Mouse (Mus musculus): Measurements from ENCODE around the gene Rdh16f2.
"Not testable (repeated sequence)": the region's sequence is repeated elsewhere in the genome, so short reads cannot be mapped to it uniquely, and the experiment has no call there.

Gene Rdh16f2

GRCm38 (mm10) chr10:127891481-127891880 is 25.2 kb downstream of the Rdh16f2 start:
- DNase-seq (ENCODE audit: low spot score in 2 of 2) = no peak

DNA sequence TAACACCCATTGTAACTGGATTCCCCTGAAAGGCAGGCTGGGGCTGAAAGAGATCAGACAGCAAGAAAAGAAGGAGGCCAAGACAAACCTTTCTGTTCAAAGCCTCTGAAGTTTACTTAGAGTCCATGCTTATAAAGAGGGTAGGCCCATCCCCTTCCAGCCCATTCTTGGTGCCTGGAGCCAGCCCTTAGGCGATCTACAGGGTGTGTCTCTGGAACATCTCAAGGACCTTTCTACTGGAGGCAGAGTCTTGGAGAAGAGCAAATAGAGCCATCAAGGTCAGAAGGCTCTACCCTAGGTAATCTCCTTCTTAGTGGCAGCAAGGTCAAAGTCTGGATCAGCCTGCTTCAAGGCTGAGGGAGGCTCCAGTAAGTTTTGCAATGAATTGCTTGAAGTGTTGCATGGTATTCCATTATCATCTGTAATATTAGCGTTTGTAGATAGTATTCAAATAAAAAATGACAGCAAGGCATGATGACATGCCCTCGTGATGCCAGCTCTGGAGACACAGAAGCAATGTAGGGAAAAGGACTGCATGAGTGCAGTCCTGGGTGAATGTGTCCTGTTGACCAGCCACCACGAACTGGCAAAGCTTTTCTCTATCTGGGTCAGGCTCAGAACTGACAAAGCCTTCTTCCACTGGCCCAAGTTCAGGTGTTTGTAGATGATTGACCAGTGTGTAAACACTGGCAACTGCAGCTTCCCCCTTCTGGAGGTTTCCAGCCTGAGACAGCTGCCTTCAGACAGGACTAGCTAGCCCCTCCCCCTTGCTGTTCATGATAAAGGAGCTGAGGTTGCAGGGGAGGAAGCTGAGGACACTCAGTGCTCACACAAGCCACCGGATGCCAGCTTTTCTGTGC is 27.1 kb downstream of the Rdh16f2 start:
- not testable (repeated sequence) for DNase-seq (ENCODE audit: low spot score in 2 of 2)

DNA sequence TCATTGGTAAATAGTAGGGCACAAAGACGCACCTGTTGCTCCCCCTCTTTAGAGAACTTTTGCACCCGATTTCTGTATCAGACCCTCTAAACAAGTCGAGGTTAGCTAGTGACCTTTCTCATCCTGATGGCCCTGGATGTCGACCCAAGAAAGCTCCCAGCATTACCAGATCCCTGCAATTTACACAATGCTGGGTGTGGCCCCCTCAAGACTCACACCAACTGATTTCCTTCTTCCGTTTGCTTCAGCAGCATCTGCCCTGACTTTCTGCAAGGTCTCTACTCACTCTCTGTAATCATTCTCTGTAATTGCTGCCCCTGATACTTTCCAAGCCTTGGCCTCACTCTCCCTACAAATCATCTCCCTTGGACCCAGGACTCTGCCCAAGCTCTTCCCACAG is 30.4 kb downstream of the Rdh16f2 start:
- no peak for DNase-seq (ENCODE audit: low spot score in 2 of 2)

GRCm38 (mm10) chr10:127897506-127897905 is 31.2 kb downstream of the Rdh16f2 start:
- DNase-seq (ENCODE audit: low spot score in 2 of 2) = no peak

DNA sequence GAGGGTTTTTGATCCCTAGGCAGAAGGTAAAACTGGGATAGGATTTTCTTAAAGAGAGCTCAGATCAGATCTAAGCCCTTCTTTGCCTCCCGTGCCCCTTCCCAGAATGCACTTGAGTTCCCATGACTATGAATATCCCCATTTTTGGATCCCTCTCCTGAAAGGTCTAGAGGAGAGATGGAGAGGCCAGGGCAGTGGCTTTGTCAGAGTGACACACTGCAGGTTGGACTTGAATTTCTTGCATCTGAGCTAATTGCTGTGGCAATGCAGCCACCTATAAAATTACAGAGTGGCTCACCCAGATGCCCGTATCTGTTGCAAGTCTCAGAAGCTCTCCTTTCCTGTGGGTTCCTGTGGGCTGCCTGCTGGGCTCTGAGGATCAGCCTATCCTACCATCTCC is 31.9 kb downstream of the Rdh16f2 start, which contains the start of gene Sdr9c7:
Gene Sdr9c7, plus strand, starts transcription at position 301 of the 400 bp plus-strand sequence.
- DNase-seq (ENCODE audit: low spot score in 2 of 2) = no peak

GRCm38 (mm10) chr10:127899783-127900182 is 33.5 kb downstream of the Rdh16f2 start:
- DNase-seq (ENCODE audit: low spot score in 2 of 2) = no peak

DNA sequence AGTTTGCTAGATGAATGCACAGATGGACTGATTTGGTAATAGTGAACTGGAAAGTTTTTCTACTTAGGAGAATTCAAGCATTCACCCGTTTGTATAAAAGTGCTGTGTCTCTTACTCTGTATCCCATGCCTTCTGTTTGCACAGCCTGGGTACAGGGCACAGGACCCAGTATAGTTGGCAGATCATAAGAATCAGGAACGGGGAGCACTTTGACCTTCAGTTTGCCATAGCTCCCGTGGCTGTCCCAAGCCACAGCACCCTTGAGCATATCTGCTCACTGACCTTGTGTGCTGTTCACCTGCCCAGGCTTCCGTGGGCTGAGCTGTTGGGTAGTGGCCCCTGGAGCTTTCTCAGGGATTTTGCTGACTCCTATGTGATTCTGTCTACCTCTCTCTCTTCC is 35.5 kb downstream of the Rdh16f2 start:
- no peak for DNase-seq (ENCODE audit: low spot score in 2 of 2)

- no peak for DNase-seq (ENCODE audit: low spot score in 2 of 2)
Observed at GRCm38 (mm10) chr10:127903116-127903515, 36.8 kb downstream of the Rdh16f2 start.

DNA sequence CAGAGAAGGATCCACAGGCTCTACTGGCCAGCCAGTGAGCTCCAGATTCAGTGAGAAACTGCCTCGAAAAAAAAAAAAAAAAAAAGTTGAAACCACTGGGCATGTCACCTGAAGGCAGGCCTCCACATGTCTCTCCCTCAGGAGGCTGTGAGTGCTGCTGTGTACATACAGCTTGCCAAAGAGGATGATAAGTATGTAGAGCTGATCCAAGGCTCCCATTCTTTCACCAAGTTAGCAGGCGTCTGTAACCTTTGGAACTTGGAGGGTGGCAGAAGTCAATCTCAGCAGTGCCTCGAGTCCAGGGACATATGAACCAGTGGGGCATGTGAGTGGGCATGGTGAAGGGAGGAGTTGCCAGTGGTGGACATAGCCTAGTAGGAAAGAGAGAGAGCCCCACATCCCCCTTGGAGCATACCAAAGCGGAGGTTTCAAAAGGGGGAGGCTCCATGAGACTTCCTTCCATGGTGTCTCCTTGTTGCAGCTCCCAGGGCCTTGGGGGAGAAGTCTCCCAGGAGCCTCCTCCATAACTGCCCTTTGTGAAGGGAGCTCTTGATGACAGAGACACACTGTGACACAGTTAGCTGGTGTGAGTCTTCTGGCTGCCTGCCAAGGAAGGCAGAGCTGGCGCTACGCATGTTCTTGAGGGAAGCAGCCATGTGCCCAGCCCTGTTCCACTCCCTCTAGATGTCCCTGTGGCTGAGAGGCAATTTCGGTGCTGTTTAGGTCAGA is 38.6 kb downstream of the Rdh16f2 start:
- no peak for DNase-seq (ENCODE audit: low spot score in 2 of 2)

GRCm38 (mm10) chr10:127906138-127906537 is 39.9 kb downstream of the Rdh16f2 start:
- no peak for DNase-seq (ENCODE audit: low spot score in 2 of 2)

GRCm38 (mm10) chr10:127907386-127907951 is 41.2 kb downstream of the Rdh16f2 start:
- no peak for DNase-seq (ENCODE audit: low spot score in 2 of 2)

GRCm38 (mm10) chr10:127915578-127915977 is 49.3 kb downstream of the Rdh16f2 start:
- no peak for DNase-seq (ENCODE audit: low spot score in 2 of 2)

GRCm38 (mm10) chr10:127917183-127917582 is 50.9 kb downstream of the Rdh16f2 start:
- DNase-seq (ENCODE audit: low spot score in 2 of 2) = not testable (repeated sequence)

- DNase-seq (ENCODE audit: low spot score in 2 of 2) = no peak
Observed at GRCm38 (mm10) chr10:127917651-127918050, 51.4 kb downstream of the Rdh16f2 start.

- no peak for DNase-seq (ENCODE audit: low spot score in 2 of 2)
Observed at GRCm38 (mm10) chr10:127922241-127922640, 56.0 kb downstream of the Rdh16f2 start.

DNA sequence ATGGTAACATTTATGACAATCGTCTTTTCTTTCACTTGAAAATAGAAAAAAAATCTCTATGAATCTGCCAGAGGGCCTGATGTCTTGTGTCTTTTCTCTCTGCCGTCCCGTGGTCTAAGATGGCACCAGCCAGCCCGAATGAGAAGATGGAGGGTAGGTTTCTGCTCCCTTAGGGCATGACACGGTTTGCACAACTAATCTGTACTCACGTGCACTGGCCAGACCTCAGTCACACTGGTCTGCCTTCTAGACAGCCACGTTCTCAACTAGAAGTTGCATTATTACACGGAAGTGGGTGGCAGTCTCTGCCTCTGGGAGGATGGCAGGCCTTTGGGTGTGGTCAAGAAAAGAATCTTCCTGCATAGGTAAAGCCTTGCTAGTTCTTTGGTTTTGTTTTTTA is 56.8 kb downstream of the Rdh16f2 start:
- no peak for DNase-seq (ENCODE audit: low spot score in 2 of 2)

DNA sequence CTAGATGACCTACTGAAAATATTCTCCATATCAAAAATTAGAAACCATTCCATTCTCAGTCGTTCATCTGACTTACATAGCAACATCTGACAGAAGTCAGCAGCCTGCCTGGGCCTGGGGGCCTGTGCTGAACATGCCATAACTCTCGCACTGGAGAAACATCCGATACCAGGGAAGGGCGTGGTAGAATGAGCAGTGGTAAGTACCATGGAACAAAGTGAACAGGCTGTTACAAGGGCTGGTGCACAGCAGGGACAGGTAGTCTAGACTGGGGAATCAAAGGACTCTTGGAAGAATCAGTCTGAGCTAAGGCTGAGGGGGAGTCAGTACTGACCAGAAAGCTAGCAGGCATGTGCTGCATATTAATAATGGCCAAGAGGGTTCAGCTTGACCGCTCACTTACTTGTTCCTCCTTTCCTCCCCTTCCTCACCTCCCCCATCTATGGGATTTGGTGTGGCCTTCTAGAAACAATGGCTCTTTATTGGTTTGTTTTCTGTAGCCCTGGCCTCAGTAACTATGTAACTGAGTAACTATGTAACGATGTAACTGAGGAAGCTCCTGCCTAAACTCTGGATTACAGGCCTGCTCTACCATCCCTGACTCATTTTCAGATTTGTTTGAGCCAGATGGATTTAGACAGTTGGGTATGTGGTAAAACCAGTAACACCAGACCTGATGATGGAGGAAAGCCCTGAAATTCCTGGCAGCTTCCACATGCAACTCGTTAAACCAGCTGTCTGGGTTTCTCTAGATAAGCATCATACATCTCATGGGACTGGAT is 58.5 kb downstream of the Rdh16f2 start:
- no peak for DNase-seq (ENCODE audit: low spot score in 2 of 2)
